Mouse (Mus musculus): ENCODE measurements around the gene Kiss1r. TPM values are rescaled to one million over a fixed set of nuclear protein-coding genes. Genes with fewer than 3 reads are reported as not detected.

The Kiss1r gene
- polyA plus RNA-seq, 1 experiment from 2014 or later: 1.4 TPM

- H3K27me3 ChIP-seq: no peaks in the 10 kb centered on the region
- no peak overlapping the region for H3K9ac ChIP-seq
- H3K4me2 ChIP-seq (replicated peaks): no peak overlapping the region
These were observed 15.8 kb upstream of the Kiss1r start for GRCm38 (mm10) chr10:79900951-79901410.

GRCm38 (mm10) chr10:79906712-79907111 is 10.1 kb upstream of the Kiss1r start:
- 89% methylated on average over 9 of the region's 9 CpGs for WGBS
- H3K4me1 ChIP-seq: peaks cover 5% of the 10 kb centered on the region
- no peak overlapping the region for H3K4me2 ChIP-seq (replicated peaks)
- H3K27me3 ChIP-seq: no peaks in the 10 kb centered on the region
- H3K4me3 ChIP-seq: no peak overlapping the region
- no peak for ATAC-seq (ENCODE audit: insufficient number of reproducible peaks, insufficient read depth, low FRiP score, low TSS enrichment)
- H3K27ac ChIP-seq: no peak overlapping the region
- 0 out of 2 replicates have a peak overlapping the region, but pooled peaks have one; percentile 1 for H3K9ac ChIP-seq
- no peaks in the 10 kb centered on the region for H3K9me3 ChIP-seq
- H3K36me3 ChIP-seq: peaks cover 59% of the 10 kb centered on the region

More at GRCm38 (mm10) chr10:79900951-79901410, 15.8 kb upstream of the Kiss1r start:
- ATAC-seq (ENCODE audit: insufficient number of reproducible peaks, insufficient read depth, low FRiP score, low TSS enrichment): no peak
- H3K36me3 ChIP-seq: peaks cover 82% of the 10 kb centered on the region
- no peak overlapping the region for H3K4me3 ChIP-seq
- no peaks in the 10 kb centered on the region for H3K4me1 ChIP-seq
- 29% methylated on average over 2 of the region's 2 CpGs for WGBS
- no peak overlapping the region for H3K27ac ChIP-seq
- no peaks in the 10 kb centered on the region for H3K9me3 ChIP-seq

GRCm38 (mm10) chr10:79907415-79907814 is 9.4 kb upstream of the Kiss1r start:
- no peaks in the 10 kb centered on the region for H3K9me3 ChIP-seq
- H3K27me3 ChIP-seq: no peaks in the 10 kb centered on the region
- H3K27ac ChIP-seq: no peak overlapping the region
- no peak overlapping the region for H3K4me3 ChIP-seq
- WGBS: 93% methylated on average over 10 of the region's 10 CpGs
- no peak for ATAC-seq (ENCODE audit: insufficient number of reproducible peaks, insufficient read depth, low FRiP score, low TSS enrichment)
- no peak overlapping the region for H3K9ac ChIP-seq
- H3K4me2 ChIP-seq (replicated peaks): no peak overlapping the region
- H3K4me1 ChIP-seq: peaks cover 5% of the 10 kb centered on the region
- H3K36me3 ChIP-seq: peaks cover 61% of the 10 kb centered on the region

GRCm38 (mm10) chr10:79908167-79909091 is 8.3 kb upstream of the Kiss1r start, which contains the start of gene Med16:
TSS of gene Med16 (minus strand) at chr10:79908923.
- peak within 1 kb of the TSS; percentile 32 for H3K4me2 ChIP-seq (replicated peaks)
- peaks cover 54% of the 10 kb centered on the region for H3K36me3 ChIP-seq
- H3K4me3 ChIP-seq: peak within 1 kb of the TSS; percentile 63
- 2% methylated on average over 52 of the region's 52 CpGs for WGBS
- peak within 1 kb of the TSS; percentile 67 for H3K9ac ChIP-seq
- peaks cover 5% of the 10 kb centered on the region for H3K4me1 ChIP-seq
- no peaks in the 10 kb centered on the region for H3K9me3 ChIP-seq
- peak within 1 kb of the TSS; percentile 97 for H3K27ac ChIP-seq
- no peaks in the 10 kb centered on the region for H3K27me3 ChIP-seq
- ATAC-seq (ENCODE audit: insufficient number of reproducible peaks, insufficient read depth, low FRiP score, low TSS enrichment): peak; percentile 91

- H3K27me3 ChIP-seq: no peaks in the 10 kb centered on the region
- peak overlapping the region; percentile 73 for H3K27ac ChIP-seq
- peak overlapping the region; percentile 32 for H3K4me2 ChIP-seq (replicated peaks)
- no peaks in the 10 kb centered on the region for H3K9me3 ChIP-seq
- WGBS: 24% methylated on average over 14 of the region's 14 CpGs
- peak overlapping the region; percentile 10; the same call in 1 of the 2 replicates for H3K9ac ChIP-seq
- H3K4me1 ChIP-seq: peaks cover 10% of the 10 kb centered on the region
- ATAC-seq (ENCODE audit: insufficient number of reproducible peaks, insufficient read depth, low FRiP score, low TSS enrichment): no peak
- peaks cover 49% of the 10 kb centered on the region for H3K36me3 ChIP-seq
- H3K4me3 ChIP-seq: peak overlapping the region; percentile 13; the same call in 1 of the 2 replicates
These were observed 7.5 kb upstream of the Kiss1r start for GRCm38 (mm10) chr10:79909092-79909922.

- H3K4me3 ChIP-seq: no peak within 1 kb of the TSS
- 89% methylated on average over 4 of the region's 4 CpGs for WGBS
- ATAC-seq (ENCODE audit: insufficient number of reproducible peaks, insufficient read depth, low FRiP score, low TSS enrichment): no peak
- H3K9me3 ChIP-seq: no peaks in the 10 kb centered on the region
- peak within 1 kb of the TSS; percentile 10; the same call in 1 of the 2 replicates for H3K9ac ChIP-seq
- no peaks in the 10 kb centered on the region for H3K27me3 ChIP-seq
- H3K4me2 ChIP-seq (replicated peaks): no peak within 1 kb of the TSS
- H3K4me1 ChIP-seq: peaks cover 23% of the 10 kb centered on the region
- peaks cover 39% of the 10 kb centered on the region for H3K36me3 ChIP-seq
- peak within 1 kb of the TSS; percentile 73; the same call in 1 of the 2 replicates for H3K27ac ChIP-seq
These were observed 6.2 kb upstream of the Kiss1r start, which contains the start of gene Gm26602 for GRCm38 (mm10) chr10:79910556-79910955. TSS of gene Gm26602 (plus strand) at chr10:79910856.

GRCm38 (mm10) chr10:79912412-79912811 is 4.4 kb upstream of the Kiss1r start:
- H3K9ac ChIP-seq: no peak overlapping the region
- 61% methylated on average over 20 of the region's 20 CpGs for WGBS
- H3K4me1 ChIP-seq: peaks cover 31% of the 10 kb centered on the region
- no peak overlapping the region for H3K4me3 ChIP-seq
- H3K27ac ChIP-seq: no peak overlapping the region
- no peak for ATAC-seq (ENCODE audit: insufficient number of reproducible peaks, insufficient read depth, low FRiP score, low TSS enrichment)
- no peak overlapping the region for H3K4me2 ChIP-seq (replicated peaks)
- H3K9me3 ChIP-seq: no peaks in the 10 kb centered on the region
- H3K36me3 ChIP-seq: peaks cover 25% of the 10 kb centered on the region
- peaks cover 3% of the 10 kb centered on the region for H3K27me3 ChIP-seq

- H3K36me3 ChIP-seq: peaks cover 25% of the 10 kb centered on the region
- no peaks in the 10 kb centered on the region for H3K9me3 ChIP-seq
- no peak overlapping the region for H3K4me2 ChIP-seq (replicated peaks)
- peaks cover 40% of the 10 kb centered on the region for H3K4me1 ChIP-seq
- H3K9ac ChIP-seq: peak overlapping the region; percentile 27; the same call in 1 of the 2 replicates
- H3K27me3 ChIP-seq: peaks cover 22% of the 10 kb centered on the region
- no peak for ATAC-seq (ENCODE audit: insufficient number of reproducible peaks, insufficient read depth, low FRiP score, low TSS enrichment)
- H3K27ac ChIP-seq: no peak overlapping the region
- 73% methylated on average over 10 of the region's 11 CpGs for WGBS
- no peak overlapping the region for H3K4me3 ChIP-seq
These were observed 2.4 kb upstream of the Kiss1r start for GRCm38 (mm10) chr10:79914131-79914947.

- H3K4me3 ChIP-seq: no peak overlapping the region
- 77% methylated on average over 7 of the region's 7 CpGs for WGBS
These were observed 1.7 kb upstream of the Kiss1r start for GRCm38 (mm10) chr10:79914948-79915596.

GRCm38 (mm10) chr10:79916081-79916480 is 690 bp upstream of the Kiss1r start:
- Histone ChIP-seq H3K4me3 (peak overlapping the region; percentile 77), H3K9me3 (no peaks in the 10 kb centered on the region), H3K4me2 (replicated peaks) (peak overlapping the region; percentile 90), H3K9ac (peak overlapping the region; percentile 95), H3K36me3 (peaks cover 17% of the 10 kb centered on the region), H3K27ac (peak overlapping the region; percentile 67; the same call in 1 of the 2 replicates), H3K4me1 (peaks cover 51% of the 10 kb centered on the region), H3K27me3 (peaks cover 40% of the 10 kb centered on the region)
- WGBS: 8% methylated on average over 8 of the region's 8 CpGs
- ATAC-seq (ENCODE audit: insufficient number of reproducible peaks, insufficient read depth, low FRiP score, low TSS enrichment): no peak

More at GRCm38 (mm10) chr10:79914948-79915596, 1.7 kb upstream of the Kiss1r start:
- Histone ChIP-seq H3K27me3 (peaks cover 30% of the 10 kb centered on the region), H3K4me2 (replicated peaks) (0 out of 2 replicates have a peak overlapping the region, but pooled peaks have one; percentile 18), H3K9ac (peak overlapping the region; percentile 27; the same call in 1 of the 2 replicates), H3K4me1 (peaks cover 41% of the 10 kb centered on the region), H3K36me3 (peaks cover 25% of the 10 kb centered on the region), H3K27ac (no peak overlapping the region), H3K9me3 (no peaks in the 10 kb centered on the region)
- no peak for ATAC-seq (ENCODE audit: insufficient number of reproducible peaks, insufficient read depth, low FRiP score, low TSS enrichment)

Data from embryonic facial prominence, embryonic 12.5 days (tissue).